Mouse (Mus musculus): Measurements from ENCODE around the gene Atp5g1.

Gene Atp5g1

DNA sequence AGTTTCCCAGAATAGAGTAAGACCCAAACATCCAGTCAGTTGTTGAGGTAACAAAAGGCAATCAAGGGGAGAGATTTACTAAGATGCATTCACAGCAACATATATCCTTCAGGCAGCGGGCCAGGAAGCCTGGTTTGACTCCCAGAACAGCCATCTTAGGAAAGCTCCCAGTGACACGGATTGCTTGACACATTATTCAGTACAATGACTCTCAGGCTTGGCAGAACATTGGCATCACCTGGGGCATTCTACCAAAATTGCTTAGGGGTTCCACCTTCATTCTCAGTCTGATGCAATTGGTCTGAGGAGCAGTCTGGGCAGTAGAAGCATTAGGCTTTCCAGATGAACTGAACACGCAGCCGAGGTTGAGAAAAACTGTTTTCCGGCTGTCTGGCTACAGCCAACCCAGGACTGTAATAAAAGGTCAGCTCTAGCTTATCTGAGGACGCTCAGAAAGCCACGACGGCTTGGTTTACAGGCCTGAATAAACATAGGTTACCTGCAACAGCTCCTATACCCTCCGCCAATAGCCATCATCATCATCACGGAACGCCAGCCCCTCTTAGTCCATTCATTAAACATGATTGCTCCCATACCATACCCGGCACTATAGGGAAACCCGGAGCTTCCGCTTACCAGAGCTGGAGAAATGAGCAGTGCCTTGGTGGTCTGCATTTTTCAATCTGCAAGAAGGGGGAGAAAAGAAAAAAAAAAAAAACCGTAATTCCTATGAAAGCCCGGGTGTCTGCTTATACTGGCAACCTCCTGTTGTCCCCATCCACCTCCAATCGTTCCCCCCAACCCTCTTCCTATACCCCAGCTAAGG lies 906 bp downstream of the Atp5g1 start:
- ATAC-seq (ENCODE audit: insufficient number of reproducible peaks, low FRiP score, low TSS enrichment), result no peak

DNA sequence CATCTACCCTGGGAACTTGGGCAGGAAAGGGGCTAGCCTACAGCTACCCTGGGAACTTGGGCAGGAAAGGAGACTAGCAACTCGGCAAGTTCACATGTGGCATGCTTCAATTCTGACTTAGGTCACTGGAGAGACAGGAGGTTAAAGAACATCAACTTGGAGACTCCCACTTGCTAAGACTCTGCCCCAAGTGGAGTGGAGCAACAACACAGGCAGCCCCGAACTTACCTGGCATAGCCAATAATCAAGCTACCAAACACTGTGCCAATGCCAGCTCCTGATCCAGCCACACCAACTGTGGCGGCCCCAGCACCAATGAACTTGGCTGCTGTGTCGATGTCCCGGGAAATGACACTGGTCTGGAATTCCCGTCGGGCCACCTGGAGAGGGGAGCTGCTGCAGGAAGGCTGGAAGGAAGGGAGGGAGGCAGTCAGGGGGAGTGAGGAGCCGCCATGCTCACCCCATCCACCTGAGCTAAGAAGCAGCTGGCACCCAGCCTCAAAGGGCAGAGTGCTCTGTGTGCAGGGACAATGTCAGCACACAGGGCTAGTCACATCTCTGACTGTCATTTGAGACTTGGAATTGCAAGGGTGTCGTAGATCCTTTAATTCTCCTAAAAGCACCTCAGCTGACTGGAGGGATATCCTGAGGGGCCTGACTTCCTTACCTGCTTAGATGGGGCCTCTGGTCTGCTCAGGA lies 2.0 kb downstream of the Atp5g1 start:
- no peak for ATAC-seq (ENCODE audit: insufficient number of reproducible peaks, low FRiP score, low TSS enrichment)

DNA sequence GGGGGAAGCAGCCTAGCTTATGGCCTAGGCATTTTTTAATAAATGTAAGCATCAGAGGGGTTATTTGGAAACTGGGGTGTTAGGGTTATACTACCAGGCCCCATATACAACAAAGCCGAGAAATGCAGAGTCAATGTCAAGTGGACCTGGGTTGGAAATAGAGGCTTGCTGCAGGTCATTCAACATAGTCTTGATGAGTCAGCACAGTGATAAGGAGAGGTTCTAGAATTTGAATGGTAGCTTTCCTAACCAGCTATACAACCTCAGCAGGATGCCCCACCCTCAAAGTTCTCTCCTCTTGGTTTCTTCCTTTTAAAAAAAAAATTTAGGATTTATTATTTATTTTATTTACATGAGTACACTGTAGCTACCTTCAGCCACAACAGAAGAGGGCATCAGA lies 4.5 kb downstream of the Atp5g1 start:
- ATAC-seq (ENCODE audit: insufficient number of reproducible peaks, low FRiP score, low TSS enrichment), result no peak

DNA sequence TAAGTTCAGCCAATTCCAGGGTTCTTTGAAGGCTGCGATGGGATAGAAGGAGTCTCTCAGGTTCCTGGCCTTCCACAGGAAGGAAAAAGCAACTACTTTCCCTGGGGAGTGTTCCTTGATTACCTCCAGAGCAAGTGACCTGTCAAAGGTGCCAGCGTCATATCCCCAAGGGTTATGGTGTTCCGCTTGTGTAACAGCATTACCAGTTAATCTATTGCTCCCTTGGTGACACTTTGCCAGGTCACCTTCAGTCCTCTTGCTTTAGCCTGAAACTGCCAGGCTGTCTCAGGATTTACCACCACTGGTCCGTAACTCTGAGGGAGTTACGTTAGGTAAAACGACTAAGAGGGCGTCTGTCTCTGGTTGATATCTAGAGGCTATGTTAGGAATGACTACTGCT lies 5.1 kb downstream of the Atp5g1 start:
- ATAC-seq (ENCODE audit: insufficient number of reproducible peaks, low FRiP score, low TSS enrichment), result no peak

DNA sequence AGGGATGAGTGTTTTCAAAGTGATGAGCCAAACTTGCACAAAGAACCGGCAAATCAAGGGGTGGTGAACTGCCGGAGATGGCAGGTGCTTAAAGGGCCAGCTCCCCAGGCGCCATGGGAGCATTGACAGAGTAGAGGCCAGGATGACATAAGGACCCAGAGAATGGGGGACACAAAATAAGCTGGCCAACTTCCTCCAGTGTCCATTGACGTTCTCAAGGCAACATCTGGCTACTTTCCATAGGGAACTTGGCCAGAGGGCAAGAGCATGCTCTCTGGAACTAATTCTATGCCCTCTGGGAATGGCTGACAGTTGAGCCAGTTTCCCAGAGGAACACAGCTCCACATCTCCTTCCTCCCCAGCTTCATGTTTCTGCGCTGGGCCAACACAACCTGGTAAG lies 7.2 kb downstream of the Atp5g1 start:
- ATAC-seq (ENCODE audit: insufficient number of reproducible peaks, low FRiP score, low TSS enrichment), result no peak

DNA sequence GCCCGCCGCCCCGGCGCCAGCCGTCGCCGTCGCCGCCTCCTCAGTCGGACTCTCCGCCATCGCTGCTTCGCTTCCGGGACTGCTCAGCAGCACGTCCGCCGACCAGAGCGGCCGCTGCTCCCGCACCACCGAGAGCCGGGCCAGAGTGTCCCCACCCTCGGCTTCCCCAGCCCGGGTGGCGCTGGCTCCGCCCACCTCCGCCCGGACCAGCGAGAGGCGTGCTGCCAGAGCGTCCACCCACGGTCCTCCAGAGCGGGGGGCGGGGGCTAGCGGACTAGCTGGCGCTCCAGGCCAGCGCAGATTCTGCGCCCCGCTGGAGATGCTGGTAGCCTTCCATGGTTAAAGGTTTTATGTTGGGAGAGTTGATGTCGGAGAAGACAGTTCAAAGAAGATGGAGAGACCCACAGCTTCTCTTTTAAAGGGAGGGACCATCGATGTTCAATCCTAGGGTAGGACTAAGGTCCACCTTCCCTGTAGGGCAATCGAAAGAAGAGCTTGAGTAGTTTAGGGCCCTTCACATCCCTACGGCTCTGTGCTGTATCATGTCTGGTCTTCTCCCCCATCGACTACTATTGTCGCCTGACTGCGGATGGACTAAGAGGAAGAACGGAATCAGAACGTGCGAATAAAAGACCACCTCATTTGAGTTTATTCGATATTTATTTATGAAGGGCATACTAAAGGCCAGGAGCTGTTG lies 10.1 kb downstream of the Atp5g1 start, which contains the start of gene Ube2z:
TSS of gene Ube2z (minus strand) at position 174 of the 697 bp plus-strand sequence.
- ATAC-seq (ENCODE audit: insufficient number of reproducible peaks, low FRiP score, low TSS enrichment), result peak; percentile 87

DNA sequence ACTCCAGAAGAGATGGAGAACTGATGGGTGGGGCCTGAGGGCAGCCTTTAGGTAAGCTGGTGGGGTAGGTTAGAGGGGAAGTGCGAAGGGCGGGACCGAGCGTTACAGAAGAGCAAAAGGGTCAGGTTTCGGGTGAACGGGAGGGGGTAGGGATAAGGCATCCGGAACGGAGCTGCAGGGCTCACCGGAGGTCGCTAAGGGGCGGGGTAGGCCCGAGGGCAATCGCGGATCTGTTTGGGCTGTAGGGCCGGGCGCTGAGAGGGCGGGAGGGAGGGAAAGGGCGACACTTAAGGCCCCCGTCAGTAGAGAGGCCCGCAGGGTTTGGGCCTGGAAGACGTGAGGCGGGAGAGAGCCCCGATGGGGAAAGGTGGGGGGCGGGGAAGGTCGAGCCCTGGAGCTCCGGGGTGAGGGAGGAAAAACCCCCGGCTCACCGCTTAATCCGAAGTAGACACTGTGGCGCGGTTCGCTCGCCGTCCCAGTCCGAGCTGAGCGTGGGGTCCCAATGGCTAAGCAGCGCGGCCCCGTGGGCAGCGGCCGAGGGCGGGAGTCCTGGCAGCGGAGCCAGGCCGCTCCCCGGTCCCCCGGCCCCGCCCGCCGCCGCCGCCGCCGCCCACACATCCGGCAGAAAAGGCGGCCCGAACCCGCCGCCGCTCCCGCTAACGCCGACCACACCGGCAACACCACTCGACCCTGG lies 10.8 kb downstream of the Atp5g1 start:
- ATAC-seq (ENCODE audit: insufficient number of reproducible peaks, low FRiP score, low TSS enrichment), result peak; percentile 43; the same call in 1 of the 2 replicates

DNA sequence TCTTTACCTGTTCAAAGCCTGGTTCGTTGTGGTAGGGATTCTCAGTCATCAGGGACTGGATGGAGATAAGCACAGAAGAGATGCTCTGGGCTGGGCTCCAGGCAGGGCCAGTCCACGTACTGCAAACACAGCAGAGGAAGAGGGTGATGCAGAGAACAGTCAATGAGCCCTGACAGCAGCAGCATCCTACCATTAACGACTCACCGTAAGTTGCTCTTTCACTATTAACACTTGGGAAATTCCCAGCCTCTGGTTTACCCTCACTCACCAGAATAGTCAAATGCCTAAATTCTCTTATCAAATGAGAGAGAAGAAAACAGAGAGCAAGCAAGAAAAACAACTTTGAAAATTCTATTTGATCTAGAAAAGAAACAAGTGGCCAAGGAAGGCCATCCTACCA lies 17.2 kb downstream of the Atp5g1 start:
- no peak for ATAC-seq (ENCODE audit: insufficient number of reproducible peaks, low FRiP score, low TSS enrichment)

DNA sequence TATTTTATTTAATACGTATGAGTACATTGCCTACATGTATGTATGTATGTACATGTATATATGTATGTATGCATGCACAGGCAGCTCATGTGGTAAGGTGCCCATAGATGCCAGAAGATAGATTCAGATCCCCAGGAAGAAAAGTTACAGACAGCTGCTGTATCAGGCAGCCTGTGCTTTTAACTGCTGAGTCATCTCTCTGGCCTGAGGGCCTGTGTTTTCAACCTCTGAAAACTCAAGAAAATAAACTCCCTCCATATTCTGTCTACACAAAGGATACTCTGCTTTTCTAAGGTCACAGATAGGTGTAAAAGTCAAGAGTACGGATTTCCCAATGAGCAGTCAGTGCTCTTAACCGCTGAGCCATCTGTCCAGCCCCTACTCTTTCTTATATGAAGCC lies 24.6 kb downstream of the Atp5g1 start:
- ATAC-seq (ENCODE audit: insufficient number of reproducible peaks, low FRiP score, low TSS enrichment), result no peak

DNA sequence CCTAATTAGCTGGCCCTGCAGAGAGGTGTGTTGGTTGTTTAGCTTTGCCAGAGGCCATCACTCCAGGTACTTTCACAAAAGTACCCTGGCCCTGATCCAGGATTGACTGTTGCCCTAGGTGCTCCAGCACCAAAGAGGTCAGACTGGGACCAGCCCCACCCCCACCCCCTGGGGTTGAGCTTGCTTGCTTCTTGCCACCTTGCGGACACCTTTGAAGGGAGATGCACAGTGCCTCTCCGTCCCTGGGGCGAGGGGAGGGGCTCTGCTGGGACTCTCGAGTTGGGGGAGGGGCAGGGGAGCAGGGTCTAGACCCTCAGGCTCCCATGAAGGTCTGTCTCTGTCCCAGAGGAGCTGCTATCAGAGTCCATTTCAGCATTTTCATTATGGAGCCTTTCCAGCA lies 25.5 kb downstream of the Atp5g1 start:
- ATAC-seq (ENCODE audit: insufficient number of reproducible peaks, low FRiP score, low TSS enrichment), result no peak

DNA sequence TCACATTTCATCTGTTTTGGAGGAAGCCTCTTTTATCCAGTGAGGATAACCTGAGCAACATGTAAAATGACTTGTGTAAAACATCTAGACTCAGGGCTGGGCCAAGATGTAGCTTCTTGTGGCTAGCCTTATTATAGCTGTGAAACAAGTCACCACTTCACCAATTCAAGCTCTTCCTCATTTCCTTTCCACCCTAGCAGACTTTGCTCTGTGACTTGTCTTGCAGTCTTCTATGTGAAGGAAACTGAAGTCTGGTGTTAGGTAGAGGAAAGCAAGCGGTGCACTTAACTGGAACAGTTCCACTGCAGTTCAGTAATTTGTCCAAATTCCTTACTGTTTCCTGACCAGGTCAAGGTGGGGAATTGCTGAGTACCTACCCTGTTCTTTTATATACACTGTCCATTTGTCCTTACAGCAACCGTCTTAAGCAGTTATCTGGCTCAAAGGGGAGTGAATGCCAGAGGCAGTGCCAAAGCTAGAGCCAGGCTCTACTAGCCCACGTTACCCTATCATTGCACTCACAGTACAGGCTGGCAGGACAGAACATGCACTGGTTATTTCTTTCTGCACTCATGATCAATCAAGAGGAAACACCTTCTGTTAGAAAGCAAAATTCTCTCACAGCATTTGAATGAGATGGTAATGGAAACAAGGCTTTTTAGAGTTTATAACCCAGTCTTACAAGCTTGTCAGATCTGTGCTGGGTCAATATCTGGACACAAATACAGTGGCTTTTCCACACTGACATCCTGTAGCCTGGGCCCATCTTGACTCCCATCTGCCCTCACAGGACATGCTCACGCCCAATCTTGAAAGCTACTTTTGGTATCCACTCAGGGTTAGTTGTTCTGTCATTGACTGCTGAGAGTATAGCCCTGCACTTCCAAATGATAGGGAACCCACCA lies 27.7 kb downstream of the Atp5g1 start:
- ATAC-seq (ENCODE audit: insufficient number of reproducible peaks, low FRiP score, low TSS enrichment), result no peak

DNA sequence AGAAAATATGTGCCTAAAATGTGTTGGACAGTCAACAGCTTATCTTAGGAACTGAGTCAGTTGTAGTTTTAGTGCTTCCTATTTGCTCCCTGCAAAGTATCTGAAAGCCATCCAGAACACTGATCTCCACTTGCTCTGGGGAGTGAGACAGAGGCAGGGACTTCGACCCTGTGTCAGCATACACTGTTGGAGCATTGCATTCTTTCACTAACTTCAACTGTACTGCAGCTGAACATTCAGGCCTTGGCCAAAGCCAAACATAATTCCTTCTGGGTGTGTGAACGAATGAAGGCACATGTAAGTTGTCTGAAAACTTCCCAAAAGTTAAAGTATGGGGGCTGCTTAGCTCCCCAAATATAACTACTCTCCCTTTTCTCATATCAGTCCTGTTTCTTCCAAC lies 28.7 kb downstream of the Atp5g1 start:
- ATAC-seq (ENCODE audit: insufficient number of reproducible peaks, low FRiP score, low TSS enrichment), result no peak

DNA sequence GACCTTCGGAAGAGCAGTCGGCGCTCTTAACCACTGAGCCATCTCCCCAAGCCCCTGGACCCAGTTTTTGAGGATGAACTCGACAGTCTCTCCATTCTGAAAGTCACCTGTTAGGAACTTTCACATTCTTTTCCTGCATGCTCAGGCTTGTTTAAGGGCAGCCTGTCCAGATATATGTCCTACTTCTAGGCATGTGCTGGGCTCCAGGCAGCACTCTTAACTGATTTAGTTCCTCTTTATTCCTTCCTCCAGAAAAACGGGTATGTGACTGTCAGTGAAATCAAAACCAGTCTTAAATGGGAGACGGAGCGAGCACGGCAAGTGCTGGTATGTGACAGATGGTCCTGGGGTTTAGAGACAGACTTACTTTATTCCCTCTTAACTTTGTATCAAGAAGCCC lies 29.4 kb downstream of the Atp5g1 start:
- ATAC-seq (ENCODE audit: insufficient number of reproducible peaks, low FRiP score, low TSS enrichment), result no peak

DNA sequence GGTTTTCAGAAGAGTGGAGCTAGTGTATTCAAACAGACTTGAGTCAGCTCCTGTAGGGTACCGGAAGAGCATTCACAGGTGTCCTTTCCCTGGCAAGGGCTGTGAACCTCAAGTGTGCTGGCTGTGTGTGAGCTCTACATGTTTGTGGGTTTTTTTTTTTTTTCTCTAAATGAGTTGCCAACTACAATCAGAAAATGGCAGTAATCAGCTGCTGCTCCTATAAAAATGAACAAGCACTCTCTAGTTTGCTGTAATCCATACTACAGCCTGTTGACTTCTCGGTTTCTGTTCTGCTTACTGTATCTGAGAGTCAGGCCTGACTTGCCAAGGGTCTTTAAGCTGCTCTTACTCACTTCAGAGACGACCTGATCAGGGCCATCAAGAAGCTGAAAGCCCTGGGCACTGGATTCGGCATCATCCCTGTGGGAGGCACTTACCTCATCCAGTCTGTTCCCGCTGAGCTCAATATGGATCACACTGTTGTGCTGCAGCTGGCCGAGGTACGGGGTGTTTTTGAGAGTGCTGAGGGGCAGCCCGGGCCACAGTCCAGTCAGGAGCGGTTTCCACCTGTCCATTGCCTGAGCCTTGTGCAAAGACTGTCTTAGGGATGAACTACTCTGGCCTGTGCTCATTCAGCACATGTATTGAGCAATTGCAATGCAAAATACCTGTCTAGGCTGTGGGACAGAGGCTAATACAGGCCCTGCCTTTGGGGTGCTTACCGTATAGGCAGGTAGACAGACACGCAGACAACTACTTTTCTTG lies 30.5 kb downstream of the Atp5g1 start:
- ATAC-seq (ENCODE audit: insufficient number of reproducible peaks, low FRiP score, low TSS enrichment), result no peak

DNA sequence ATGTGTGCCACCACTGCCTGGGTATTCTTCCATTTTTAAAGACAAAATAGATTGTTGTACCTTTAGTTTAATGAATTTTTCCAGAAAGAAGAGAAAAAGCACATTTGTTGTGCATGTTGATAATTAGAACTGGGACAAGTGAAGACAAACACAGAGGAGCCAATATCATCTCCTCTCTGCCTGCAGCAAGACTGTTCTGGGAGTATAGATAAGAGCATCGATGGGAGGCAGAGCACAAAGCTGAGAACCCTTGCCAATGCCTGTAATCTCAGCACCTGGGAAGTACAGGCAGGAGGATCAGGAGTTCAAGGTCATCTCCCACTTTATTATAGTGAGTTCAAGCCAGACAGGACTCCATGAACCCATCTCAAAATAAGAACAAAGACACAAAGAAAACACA lies 36.9 kb downstream of the Atp5g1 start:
- ATAC-seq (ENCODE audit: insufficient number of reproducible peaks, low FRiP score, low TSS enrichment), result no peak

DNA sequence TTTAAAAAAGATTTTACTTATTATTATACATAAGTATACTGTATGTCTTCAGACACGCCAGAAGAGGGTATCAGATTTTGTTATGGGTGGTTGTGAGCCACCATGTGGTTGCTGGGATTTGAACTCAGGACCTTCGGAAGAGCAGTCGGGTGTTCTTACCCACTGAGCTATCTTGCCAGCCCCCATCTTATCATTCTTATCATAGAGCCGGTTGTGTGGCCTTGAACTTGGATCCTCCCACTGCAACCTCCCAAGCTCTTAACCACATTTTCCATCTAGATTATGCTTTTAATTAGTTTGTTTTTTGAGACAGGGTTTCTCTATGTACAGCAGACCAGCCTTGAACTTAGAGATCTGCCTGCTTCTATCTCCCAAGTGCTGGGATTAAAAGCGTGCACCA lies 38.0 kb downstream of the Atp5g1 start:
- no peak for ATAC-seq (ENCODE audit: insufficient number of reproducible peaks, low FRiP score, low TSS enrichment)

DNA sequence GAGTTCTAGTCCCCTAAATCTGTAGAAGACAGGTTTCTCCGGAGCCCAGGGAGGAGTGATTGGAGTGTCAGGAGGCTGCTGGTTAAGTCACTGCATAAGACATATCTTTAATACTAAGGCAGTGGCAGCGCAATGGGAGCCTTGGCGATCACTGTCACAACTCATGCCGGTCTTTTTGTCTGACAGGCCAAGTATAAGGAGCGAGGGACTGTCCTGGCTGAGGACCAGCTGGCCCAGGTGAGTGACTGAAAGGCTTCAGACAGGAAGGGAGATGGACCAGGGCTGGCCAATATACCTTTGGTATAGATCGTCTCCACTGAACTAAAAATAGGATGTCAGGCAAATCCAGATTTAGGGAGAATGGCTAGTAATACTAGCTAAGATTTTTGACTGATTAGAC lies 40.3 kb downstream of the Atp5g1 start:
- ATAC-seq (ENCODE audit: insufficient number of reproducible peaks, low FRiP score, low TSS enrichment), result no peak

DNA sequence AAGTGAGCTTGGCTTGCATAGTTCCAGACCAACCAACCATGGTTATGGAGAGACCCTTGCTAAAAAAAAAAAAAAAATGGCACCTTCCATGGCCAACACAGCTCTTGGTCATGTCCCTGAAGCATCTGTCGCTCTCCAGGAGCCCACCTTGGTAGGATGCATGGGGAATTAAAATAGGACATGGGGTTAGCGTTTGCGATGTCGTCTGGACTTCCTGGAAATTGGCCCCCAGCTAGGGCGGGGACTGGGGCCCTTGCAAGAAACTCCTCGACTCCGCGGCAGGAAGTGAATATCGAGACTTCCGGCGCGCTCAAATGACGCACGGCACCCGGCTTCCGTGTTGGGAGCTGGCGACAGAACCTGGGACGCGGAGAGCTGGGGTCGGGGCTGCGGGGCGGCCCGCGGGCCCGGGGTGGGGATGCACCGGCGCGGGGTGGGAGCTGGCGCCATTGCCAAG lies 40.8 kb downstream of the Atp5g1 start, which contains the start of gene Snf8:
TSS of gene Snf8 (plus strand) at position 290 of the 457 bp plus-strand sequence.
- ATAC-seq (ENCODE audit: insufficient number of reproducible peaks, low FRiP score, low TSS enrichment), result peak; percentile 64; the same call in 1 of the 2 replicates

DNA sequence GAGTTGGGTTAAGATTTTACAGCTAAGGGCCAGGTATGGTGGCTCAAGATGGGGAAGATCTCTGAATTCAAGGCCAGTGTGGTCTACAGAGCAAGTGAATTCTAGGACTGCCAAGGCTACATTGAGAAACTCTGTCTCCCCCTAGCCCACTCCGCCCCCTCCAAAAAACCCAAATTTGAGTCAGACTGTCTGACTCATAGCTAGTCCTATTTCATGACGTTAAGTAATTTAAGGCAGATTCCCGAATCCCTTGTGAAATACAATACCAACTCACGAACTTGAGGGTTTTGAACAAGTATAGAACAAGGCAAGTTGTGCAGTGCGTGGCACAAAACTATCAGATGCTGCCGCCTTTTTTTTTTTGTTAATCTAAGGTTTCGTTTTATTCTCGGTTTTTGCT lies 41.4 kb downstream of the Atp5g1 start:
- no peak for ATAC-seq (ENCODE audit: insufficient number of reproducible peaks, low FRiP score, low TSS enrichment)
